Mouse (Mus musculus): ENCODE measurements around the gene Phb2.

Phb2 gene

DNA sequence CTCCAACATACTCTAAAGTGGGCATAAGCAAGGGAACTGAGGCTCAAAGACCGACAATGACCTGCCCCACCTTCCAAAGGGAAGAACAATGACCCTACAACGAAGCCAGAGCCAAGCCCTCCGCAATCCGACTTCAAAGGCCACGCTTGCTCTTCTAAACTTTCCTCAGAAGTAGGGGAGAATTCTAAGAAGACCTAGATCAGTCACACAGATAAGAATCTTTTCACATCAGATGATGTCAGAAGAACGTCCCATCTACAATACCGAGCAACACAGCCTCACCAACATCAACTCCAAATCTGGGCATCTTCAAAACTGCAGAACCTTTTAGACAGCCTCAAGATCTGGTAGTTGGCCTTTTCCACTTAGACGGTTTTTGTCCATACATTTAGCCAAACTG is 38.3 kb downstream of the Phb2 start:
- no peak for DNase-seq

- DNase-seq, result no peak
These were observed 41.7 kb downstream of the Phb2 start for GRCm38 (mm10) chr6:124753861-124754260.

GRCm38 (mm10) chr6:124755306-124755705 is 43.2 kb downstream of the Phb2 start:
- no peak for DNase-seq

DNA sequence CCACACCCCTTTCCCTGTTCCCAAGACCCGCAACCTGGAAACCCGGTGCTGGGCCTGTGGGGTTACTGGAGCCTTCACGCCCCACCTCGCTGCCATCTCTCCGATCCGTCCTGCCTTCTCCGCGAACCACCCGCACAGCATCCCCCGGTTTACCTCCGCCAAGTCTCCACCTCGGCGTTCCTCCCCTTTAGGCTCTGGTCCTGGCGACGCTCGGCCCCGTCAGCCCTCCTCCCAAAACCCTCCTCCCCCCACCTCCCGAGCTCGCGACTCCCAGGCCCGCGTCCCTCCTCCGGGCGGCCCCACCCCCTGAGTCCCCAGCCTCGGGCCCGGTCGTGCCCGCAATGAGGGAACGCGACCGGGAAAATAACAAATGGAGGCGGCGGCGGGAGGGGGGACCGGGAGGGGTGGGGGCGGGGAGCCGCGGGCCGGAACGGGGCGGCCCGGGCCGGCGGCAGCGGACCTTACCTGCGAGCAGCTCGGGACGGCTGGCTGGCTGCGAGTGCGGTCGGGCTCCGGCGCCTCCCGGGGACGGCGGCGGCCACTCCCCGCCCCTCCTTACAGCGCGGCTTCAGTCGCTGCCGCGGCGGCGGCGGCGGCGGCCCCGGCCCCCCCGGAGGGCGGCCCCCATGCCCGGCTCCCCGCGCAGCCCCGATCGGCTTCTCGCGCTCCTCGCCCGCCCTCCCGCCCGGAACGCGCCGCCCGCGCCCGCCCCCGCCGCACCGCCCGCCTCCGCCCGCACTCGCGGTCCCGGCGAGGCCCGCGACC is 43.9 kb downstream of the Phb2 start, which contains the start of the genes Gm45234 and Atn1:
Gene Gm45234 (minus strand): TSS at position 191 of the 765 bp plus-strand sequence.
Gene Atn1 (minus strand): TSS at position 694 of the 765 bp plus-strand sequence.
- peak; percentile 79 for DNase-seq

DNA sequence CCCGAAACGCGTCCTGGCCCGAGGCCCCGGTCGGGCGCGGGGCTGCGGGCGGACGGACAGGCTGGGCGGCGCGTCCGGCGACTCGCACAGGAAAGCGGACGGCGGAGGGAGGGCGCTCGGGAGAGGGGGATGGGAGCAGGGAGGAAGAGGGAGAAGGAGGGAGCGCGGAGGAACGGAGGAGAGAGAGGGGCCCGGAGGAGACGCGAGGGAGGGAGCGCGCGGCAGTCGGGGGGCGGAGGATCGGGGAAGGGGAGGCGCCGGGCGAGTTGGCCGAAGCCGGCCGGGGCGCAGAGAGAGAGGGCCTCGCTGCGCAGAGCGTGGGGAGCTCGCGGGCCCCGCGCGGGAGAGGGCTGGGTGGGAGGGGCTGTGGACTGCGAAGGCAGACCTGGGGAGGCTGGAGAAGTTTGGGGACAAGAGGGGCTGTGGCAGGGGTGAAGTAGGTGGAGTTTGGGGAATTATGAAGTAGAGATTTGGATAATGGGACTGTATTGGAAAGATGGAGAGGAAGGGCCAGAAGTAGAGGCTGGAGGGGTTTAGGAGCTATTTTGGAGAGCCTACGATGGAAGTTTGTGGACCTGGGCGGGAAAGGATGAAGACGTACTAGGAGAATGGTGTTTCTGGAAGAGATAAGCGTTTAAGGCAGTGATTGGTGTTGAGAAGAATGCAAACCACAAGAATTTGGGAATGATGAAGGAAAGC is 44.7 kb downstream of the Phb2 start:
- peak; percentile 85 for DNase-seq

DNA sequence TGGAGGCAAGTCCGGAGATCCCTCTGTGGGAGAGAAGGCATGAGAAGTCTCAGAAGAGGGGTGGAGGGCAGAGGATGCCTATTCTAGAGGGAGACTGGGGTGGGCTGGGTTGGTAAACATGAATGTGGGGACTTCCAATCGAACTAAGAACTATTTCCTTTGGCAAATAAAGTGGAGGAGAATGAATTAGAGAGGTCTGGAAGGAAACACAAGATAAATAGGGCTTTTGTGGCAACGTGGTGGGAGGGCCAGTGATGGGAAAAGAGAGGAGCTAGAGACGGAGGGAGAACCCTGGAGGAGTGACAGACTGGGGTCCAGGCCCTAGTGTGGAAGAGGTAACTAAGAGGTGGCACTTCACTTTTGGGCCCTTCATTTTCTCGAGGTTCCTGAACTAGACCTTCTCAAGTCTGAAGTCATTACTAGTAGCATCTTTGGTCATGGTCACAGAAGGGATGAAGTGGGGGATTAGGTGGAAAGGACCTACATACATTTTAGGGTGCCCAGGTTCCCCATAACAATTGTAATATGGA is 45.3 kb downstream of the Phb2 start:
- DNase-seq, result no peak

GRCm38 (mm10) chr6:124757909-124758848 is 46.0 kb downstream of the Phb2 start:
- DNase-seq, result peak; percentile 39

DNA sequence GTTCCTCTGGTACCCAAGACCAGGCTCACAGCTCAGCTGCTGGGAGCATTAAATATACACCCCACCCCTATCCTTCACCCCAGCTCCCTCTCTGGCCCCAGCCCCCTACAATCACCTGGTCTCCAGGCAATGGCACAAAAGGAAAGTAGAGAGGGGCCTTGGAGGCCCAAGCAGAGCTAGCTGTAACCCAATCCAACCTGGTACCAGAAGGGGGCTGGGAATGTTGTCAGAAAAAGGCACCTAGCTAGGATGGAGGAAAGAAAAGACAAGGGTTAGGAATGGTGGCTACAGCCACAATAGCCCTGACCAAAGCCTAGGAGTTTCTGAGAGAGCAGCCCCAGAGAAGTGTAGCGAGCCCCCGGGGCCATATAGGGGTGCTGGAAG is 46.7 kb downstream of the Phb2 start:
- no peak for DNase-seq

- peak; percentile 92 for DNase-seq
These were observed 47.1 kb downstream of the Phb2 start for GRCm38 (mm10) chr6:124759259-124759658.

DNA sequence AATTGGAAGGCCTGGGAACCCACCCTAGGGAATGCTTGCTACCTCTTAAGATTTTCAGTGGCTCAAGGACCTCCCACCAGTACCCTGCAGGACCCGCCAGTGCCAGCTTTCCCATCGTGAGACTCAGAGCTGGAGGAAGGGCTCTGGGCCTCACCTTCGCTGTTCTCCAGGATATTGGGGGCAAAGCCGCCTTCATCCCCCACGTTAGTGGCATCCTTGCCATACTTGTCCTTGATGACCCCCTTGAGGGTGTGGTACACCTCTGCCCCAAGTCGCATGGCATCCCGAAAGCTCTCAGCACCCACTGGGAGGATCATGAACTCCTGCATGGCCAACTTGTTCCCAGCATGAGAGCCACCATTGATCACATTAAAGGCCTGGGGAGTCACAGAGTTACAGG is 53.8 kb downstream of the Phb2 start:
- DNase-seq, result no peak

All from lung, postnatal 14 days (tissue).